Mouse (Mus musculus) left cerebral cortex, postnatal 25 days (tissue): ENCODE data around the gene Eef1akmt3. TPM values are rescaled to one million over a fixed set of nuclear protein-coding genes. Genes with fewer than 3 reads are reported as not detected.
A peak's percentile ranks its signal among the peaks of the same experiment; 100 is the strongest.

Experiments used
- DNase-seq, 2 experiments: peaks; one replicate each; pipeline ENCODE4 v3.0.0; 2022; ENCODE audit warnings: low spot score in 2 of 2, mixed read lengths in 1 of 2
- intact Hi-C: fragments of 180-260 bp; cut with DNase I; formaldehyde crosslinking; loops from one replicate; pipeline ENCODE4 v1.15.1; 2025
- total RNA-seq, 2 experiments: library from RNA; stranded (reverse); gene quantifications; 2 replicates each; pipeline ENCODE4 v1.2.3; 2021

Gene Eef1akmt3
- total RNA-seq, 2 experiments from 2014 or later = 0.16 to 0.25 TPM

- intact Hi-C loops = no loop called here
- no peak for DNase-seq
These were observed 17.4 kb upstream of the Eef1akmt3 start for GRCm38 (mm10) chr10:127058708-127059107.

GRCm38 (mm10) chr10:127058161-127058560 lies 16.8 kb upstream of the Eef1akmt3 start:
- DNase-seq = peak; percentile 73 to 79
- intact Hi-C loops = no loop called here

GRCm38 (mm10) chr10:127056490-127056889 lies 15.2 kb upstream of the Eef1akmt3 start:
- intact Hi-C loops = no loop called here
- no peak for DNase-seq

GRCm38 (mm10) chr10:127055406-127055805 lies 14.1 kb upstream of the Eef1akmt3 start:
- intact Hi-C loops = no loop called here
- no peak for DNase-seq

- intact Hi-C loops = no loop called here
These were observed 13.3 kb upstream of the Eef1akmt3 start for GRCm38 (mm10) chr10:127054646-127055045.

GRCm38 (mm10) chr10:127050119-127050474 lies 8.8 kb upstream of the Eef1akmt3 start:
- DNase-seq = no peak
- intact Hi-C loops = no loop called here

More at GRCm38 (mm10) chr10:127054646-127055045, 13.3 kb upstream of the Eef1akmt3 start:
- no peak for DNase-seq

- intact Hi-C loops = no loop called here
- no peak for DNase-seq
These were observed 8.2 kb upstream of the Eef1akmt3 start for GRCm38 (mm10) chr10:127049395-127050118.

GRCm38 (mm10) chr10:127048608-127049394 lies 7.5 kb upstream of the Eef1akmt3 start:
- DNase-seq = peak in 1 of 2 experiments; percentile 33
- intact Hi-C loops = no loop called here

GRCm38 (mm10) chr10:127047954-127048353 lies 6.6 kb upstream of the Eef1akmt3 start, which contains the start of gene Cyp27b1:
Gene Cyp27b1, plus strand, starts transcription at chr10:127048250.
- DNase-seq = no peak
- intact Hi-C loops = no loop called here

- intact Hi-C loops = no loop called here
- no peak for DNase-seq
These were observed 1.9 kb upstream of the Eef1akmt3 start for GRCm38 (mm10) chr10:127043187-127043586.

GRCm38 (mm10) chr10:127042468-127043115 lies 1.3 kb upstream of the Eef1akmt3 start:
- DNase-seq = no peak
- intact Hi-C loops = no loop called here

GRCm38 (mm10) chr10:127041774-127042338 lies 543 bp upstream of the Eef1akmt3 start:
- DNase-seq = peak; percentile 91 to 93
- intact Hi-C loops = no loop called here

- peak; percentile 37 to 66 for DNase-seq
- intact Hi-C loops = no loop called here
These were observed 621 bp downstream of the Eef1akmt3 start for GRCm38 (mm10) chr10:127040569-127041214.

GRCm38 (mm10) chr10:127037641-127038040 lies 3.7 kb downstream of the Eef1akmt3 start:
- intact Hi-C loops = no loop called here
- no peak for DNase-seq

- intact Hi-C loops = no loop called here
- no peak for DNase-seq
These were observed 5.0 kb downstream of the Eef1akmt3 start for GRCm38 (mm10) chr10:127036273-127036672.

- intact Hi-C loops = loop anchor here (5.0 kb wide), 1 partner anchor 41 kb away; no protein-coding TSS in a partner anchor
- no peak for DNase-seq
These were observed 8.0 kb downstream of the Eef1akmt3 start for GRCm38 (mm10) chr10:127033301-127033741.

- intact Hi-C loops = loop anchor here (1.0 to 5.0 kb wide), 2 partner anchors 38 to 111 kb away; no protein-coding TSS in a partner anchor
- DNase-seq = peak; percentile 89 to 93
These were observed 10.7 kb downstream of the Eef1akmt3 start, which contains the start of gene Tsfm for GRCm38 (mm10) chr10:127030336-127031296. Gene Tsfm, minus strand, starts transcription at chr10:127030840.

- intact Hi-C loops = no loop called here
- no peak for DNase-seq
These were observed 22.9 kb downstream of the Eef1akmt3 start for GRCm38 (mm10) chr10:127018422-127018821.
